Mouse (Mus musculus): Measurements from ENCODE around the gene Pecam1. TPM values are rescaled to one million over a fixed set of nuclear protein-coding genes. Genes with fewer than 3 reads are reported as not detected.

Pecam1 gene
- polyA plus RNA-seq, 1 experiment from 2014 or later: 172 TPM

DNA sequence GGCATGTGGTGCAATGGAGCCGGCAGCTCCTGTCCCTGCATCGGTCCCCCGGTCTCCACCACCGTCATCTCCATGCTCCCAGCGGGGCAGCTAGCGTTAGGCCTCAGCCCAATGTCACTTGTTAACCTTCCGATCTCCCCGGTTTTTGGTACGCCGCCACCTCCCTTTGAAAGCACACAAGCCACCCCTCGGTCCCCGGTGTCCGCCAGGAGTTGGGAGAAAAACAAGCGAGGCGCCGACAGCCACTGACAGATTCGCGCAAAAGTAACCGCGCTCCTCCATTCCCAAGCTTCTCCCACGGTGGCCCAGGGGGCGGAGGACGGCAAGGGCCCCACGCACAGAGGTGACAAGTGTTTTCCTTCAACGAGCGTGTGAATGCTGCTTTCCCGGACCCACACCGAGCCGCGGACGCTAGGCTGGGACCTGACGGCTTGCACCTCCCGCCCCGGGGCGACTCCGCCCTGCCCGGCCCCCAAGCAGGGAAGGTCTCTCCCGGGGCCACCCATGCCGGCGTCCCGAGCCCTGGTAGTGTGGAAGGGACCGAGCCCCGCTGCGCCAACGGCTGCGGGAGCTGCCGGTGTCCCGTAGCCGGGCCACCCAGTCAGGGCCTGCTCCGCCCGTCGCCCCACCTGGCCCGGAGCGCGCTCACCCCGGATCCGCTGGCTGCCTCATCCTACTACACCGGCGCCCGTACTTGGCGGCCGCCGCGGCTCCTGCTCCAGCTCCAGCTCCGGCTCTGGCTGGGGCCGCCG, 138.0 kb downstream of the Pecam1 start:
- 2% methylated on average over 44 of the region's 67 CpGs for WGBS
- H3K27ac ChIP-seq (ENCODE audit: low read length): peak overlapping the region; percentile 94
- H3K4me1 ChIP-seq (ENCODE audit: insufficient read depth, low read depth, low read length): peaks cover 4% of the 10 kb centered on the region; the same call in 1 of the 2 replicates
- TF ChIP-seq EP300 (IDR thresholded peaks at IDR 0.05) (no peak), CTCF (IDR thresholded peaks at IDR 0.05) (no peak)
- no peaks in the 10 kb centered on the region for H3K9me3 ChIP-seq (ENCODE audit: low read length)
- peak overlapping the region; percentile 76 for H3K9ac ChIP-seq (replicated peaks; ENCODE audit: low read depth)
- H3K36me3 ChIP-seq (ENCODE audit: insufficient read depth, low read length): no peaks in the 10 kb centered on the region
- peak overlapping the region; percentile 93 for H3K4me3 ChIP-seq (ENCODE audit: low read depth, low read length)
- H3K4me2 ChIP-seq (replicated peaks; ENCODE audit: low read depth, low read length): peak overlapping the region; percentile 81
- peak; percentile 52 for DNase-seq (ENCODE audit: low spot score)
- peak; percentile 70 for ATAC-seq
- H3K27me3 ChIP-seq (replicated peaks; ENCODE audit: insufficient read depth, low read length): no peaks in the 10 kb centered on the region

DNA sequence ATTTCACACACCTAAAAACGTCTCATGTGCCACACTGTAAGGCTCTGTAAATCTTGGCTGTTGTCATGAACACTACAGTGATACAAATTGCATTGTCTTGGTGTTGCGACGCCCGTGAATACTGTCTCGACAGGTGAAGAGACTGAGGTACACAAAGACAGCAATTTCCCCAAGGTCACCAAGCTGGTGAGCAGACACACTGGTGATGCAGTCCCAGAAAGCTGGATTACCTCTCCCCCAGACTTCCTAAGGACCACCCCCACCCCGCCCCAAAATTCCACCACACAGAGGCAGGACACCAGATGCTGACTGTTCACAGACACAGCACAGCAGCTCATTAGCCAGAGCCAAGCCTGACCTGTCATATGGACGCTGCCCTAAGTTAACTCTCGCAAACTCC, 140.7 kb downstream of the Pecam1 start:
- Histone ChIP-seq H3K9me3 (ENCODE audit: low read length) (no peaks in the 10 kb centered on the region), H3K9ac (replicated peaks; ENCODE audit: low read depth) (no peak overlapping the region), H3K4me3 (ENCODE audit: low read depth, low read length) (no peak overlapping the region), H3K27me3 (replicated peaks; ENCODE audit: insufficient read depth, low read length) (no peaks in the 10 kb centered on the region), H3K27ac (ENCODE audit: low read length) (no peak overlapping the region), H3K4me1 (ENCODE audit: insufficient read depth, low read depth, low read length) (peaks cover 4% of the 10 kb centered on the region; the same call in 1 of the 2 replicates), H3K36me3 (ENCODE audit: insufficient read depth, low read length) (no peaks in the 10 kb centered on the region), H3K4me2 (replicated peaks; ENCODE audit: low read depth, low read length) (no peak overlapping the region)
- ATAC-seq (no peak), DNase-seq (ENCODE audit: low spot score) (peak; percentile 43)
- no peak for TF ChIP-seq CTCF (IDR thresholded peaks at IDR 0.05)
- no peak for TF ChIP-seq EP300 (IDR thresholded peaks at IDR 0.05)
- WGBS: 58% methylated on average over 8 of the region's 8 CpGs

DNA sequence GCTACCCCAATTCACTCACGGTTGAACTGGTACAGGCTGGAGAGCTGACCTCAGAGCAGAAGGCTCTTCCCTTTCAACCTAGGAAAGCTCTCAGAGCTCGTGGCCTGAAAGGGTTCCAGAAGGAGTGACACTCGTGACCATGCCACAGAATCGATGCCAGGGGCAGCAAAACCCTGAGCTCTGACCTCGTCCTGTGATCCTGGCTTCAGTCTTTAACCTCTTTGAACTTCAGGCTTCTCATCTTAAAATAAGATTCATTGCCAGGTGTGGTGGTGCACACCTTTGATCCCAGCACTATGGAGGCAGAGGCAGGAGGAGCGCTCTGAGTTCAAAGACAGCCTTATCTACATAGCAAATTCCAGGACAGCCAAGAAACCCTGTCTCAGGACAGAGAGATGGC, 143.1 kb downstream of the Pecam1 start:
- ATAC-seq (no peak), DNase-seq (ENCODE audit: low spot score) (no peak)
- TF ChIP-seq CTCF (IDR thresholded peaks at IDR 0.05) (no peak), EP300 (IDR thresholded peaks at IDR 0.05) (no peak)
- H3K4me1 ChIP-seq (ENCODE audit: insufficient read depth, low read depth, low read length): peaks cover 4% of the 10 kb centered on the region; the same call in 1 of the 2 replicates
- no peaks in the 10 kb centered on the region for H3K36me3 ChIP-seq (ENCODE audit: insufficient read depth, low read length)
- H3K9ac ChIP-seq (replicated peaks; ENCODE audit: low read depth): no peak overlapping the region
- H3K4me3 ChIP-seq (ENCODE audit: low read depth, low read length): no peak overlapping the region
- H3K27ac ChIP-seq (ENCODE audit: low read length): no peak overlapping the region
- H3K9me3 ChIP-seq (ENCODE audit: low read length): no peaks in the 10 kb centered on the region
- no peak overlapping the region for H3K4me2 ChIP-seq (replicated peaks; ENCODE audit: low read depth, low read length)
- no peaks in the 10 kb centered on the region for H3K27me3 ChIP-seq (replicated peaks; ENCODE audit: insufficient read depth, low read length)
- WGBS: 68% methylated on average over 6 of the region's 6 CpGs

- no peak for DNase-seq (ENCODE audit: low spot score)
These were observed 144.4 kb downstream of the Pecam1 start for GRCm38 (mm10) chr11:106606042-106606441.

More at GRCm38 (mm10) chr11:106606042-106606441, 144.4 kb downstream of the Pecam1 start:
- no peaks in the 10 kb centered on the region for H3K27me3 ChIP-seq (replicated peaks; ENCODE audit: insufficient read depth, low read length)
- no peak overlapping the region for H3K9ac ChIP-seq (replicated peaks; ENCODE audit: low read depth)
- TF ChIP-seq CTCF (IDR thresholded peaks at IDR 0.05): no peak
- no peak for TF ChIP-seq EP300 (IDR thresholded peaks at IDR 0.05)
- WGBS: 51% methylated on average over 5 of the region's 5 CpGs
- H3K4me3 ChIP-seq (ENCODE audit: low read depth, low read length): no peak overlapping the region
- no peak for ATAC-seq
- H3K9me3 ChIP-seq (ENCODE audit: low read length): no peaks in the 10 kb centered on the region
- no peaks in the 10 kb centered on the region for H3K36me3 ChIP-seq (ENCODE audit: insufficient read depth, low read length)
- H3K27ac ChIP-seq (ENCODE audit: low read length): no peak overlapping the region
- H3K4me1 ChIP-seq (ENCODE audit: insufficient read depth, low read depth, low read length): no peaks in the 10 kb centered on the region
- no peak overlapping the region for H3K4me2 ChIP-seq (replicated peaks; ENCODE audit: low read depth, low read length)

Small RNAs within 50 kb of the gene (microRNA-seq; reads per million reads assigned to microRNA genes)
- not detected for gene Gm25994
- gene Mir3064: 5.1 reads per million, percentile 15 among the genes with 10 or more reads in this experiment

Other genes with a start within 250 kb of the Pecam1 start
- gene Tex2, start 137.2 kb downstream of the Pecam1 start, polyA plus RNA-seq (2015; fragmentation: Nextera tagmentation; extraction: Ambion mirVana): 8.9 and 9.6 TPM in 2 replicates
- gene Milr1, start 598 bp upstream of the Pecam1 start, polyA plus RNA-seq (2015; fragmentation: Nextera tagmentation; extraction: Ambion mirVana): 2.5 and 4.1 TPM in 2 replicates
- gene Polg2, start 28.9 kb upstream of the Pecam1 start, polyA plus RNA-seq (2015; fragmentation: Nextera tagmentation; extraction: Ambion mirVana): 9.0 and 9.1 TPM in 2 replicates
- 296 and 352 TPM in 2 replicates for gene Ddx5, start 38.6 kb upstream of the Pecam1 start, polyA plus RNA-seq (2015; fragmentation: Nextera tagmentation; extraction: Ambion mirVana)
- gene Cep95, start 38.6 kb upstream of the Pecam1 start, polyA plus RNA-seq (2015; fragmentation: Nextera tagmentation; extraction: Ambion mirVana): 9.5 and 12.1 TPM in 2 replicates
- gene Smurf2, start 170.1 kb upstream of the Pecam1 start, polyA plus RNA-seq (2015; fragmentation: Nextera tagmentation; extraction: Ambion mirVana): 20.0 and 22.3 TPM in 2 replicates
- gene Kpna2, start 248.9 kb upstream of the Pecam1 start, polyA plus RNA-seq (2015; fragmentation: Nextera tagmentation; extraction: Ambion mirVana): 83.6 and 97.1 TPM in 2 replicates

All from lung, postnatal 0 days (tissue).